Mouse (Mus musculus): Measurements from ENCODE around the gene Itgb6.

DNA sequence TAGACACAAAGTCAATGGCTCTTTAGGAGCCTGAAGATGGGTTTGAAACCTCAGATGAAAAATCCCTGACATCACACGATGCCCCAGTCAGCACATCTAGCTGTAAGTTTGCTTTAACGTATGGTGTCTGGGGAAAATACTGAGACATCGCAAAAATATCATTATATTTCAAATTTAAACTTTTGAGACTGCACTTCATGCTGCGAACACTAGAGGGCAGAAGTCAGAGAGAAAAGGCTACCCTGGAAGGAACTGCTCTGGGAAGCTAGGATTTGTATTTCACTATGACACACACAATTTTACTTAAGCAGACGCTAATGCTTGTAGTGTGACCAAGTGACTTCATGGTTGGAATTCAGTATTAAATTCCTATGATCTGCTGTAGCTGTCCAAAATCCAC, 1.5 kb downstream of the Itgb6 start:
- TF ChIP-seq CTCF (IDR thresholded peaks at IDR 0.05; ENCODE audit: insufficient read depth, low read length) (peak; percentile 15; the same call in 1 of the 2 replicates), POLR2A (IDR thresholded peaks at IDR 0.05; ENCODE audit: borderline replicate concordance, extremely low read depth, low read depth, low read length) (no peak)
